Mouse (Mus musculus) brain, embryonic 14.5 days (tissue): ENCODE measurements around the gene Trcg1.

Experiments used
- CTCF ChIP-seq: fragments of 200-500 bp; IDR thresholded peaks from 2 replicates; pipeline ENCODE4 v1.5.1; 2012; ENCODE audit warnings: inconsistent platforms, mild to moderate bottlenecking, moderate library complexity, borderline replicate concordance; ENCODE audit not compliant: insufficient read depth, insufficient read length; ENCODE audit errors: extremely low read depth
- POLR2A ChIP-seq: fragments of 200-500 bp; IDR thresholded peaks from 2 replicates; pipeline ENCODE4 v1.6.1; 2012; ENCODE audit warnings: mild to moderate bottlenecking, inconsistent platforms, borderline replicate concordance; ENCODE audit not compliant: poor library complexity, insufficient read depth, insufficient read length, severe bottlenecking; ENCODE audit errors: extremely low read depth

- no peak for TF ChIP-seq POLR2A
- TF ChIP-seq CTCF = no peak
Observed at GRCm38 (mm10) chr9:57272902-57273804, 36.8 kb downstream of the Trcg1 start.
